Mouse (Mus musculus) embryo, embryonic 10 days (tissue): ENCODE data around the gene Sgo1.

Experiments
- DNase-seq: peaks from one replicate; pipeline ENCODE4 v3.0.0-alpha.2; 2015; ENCODE audit warnings: low spot score

The Sgo1 gene

DNA sequence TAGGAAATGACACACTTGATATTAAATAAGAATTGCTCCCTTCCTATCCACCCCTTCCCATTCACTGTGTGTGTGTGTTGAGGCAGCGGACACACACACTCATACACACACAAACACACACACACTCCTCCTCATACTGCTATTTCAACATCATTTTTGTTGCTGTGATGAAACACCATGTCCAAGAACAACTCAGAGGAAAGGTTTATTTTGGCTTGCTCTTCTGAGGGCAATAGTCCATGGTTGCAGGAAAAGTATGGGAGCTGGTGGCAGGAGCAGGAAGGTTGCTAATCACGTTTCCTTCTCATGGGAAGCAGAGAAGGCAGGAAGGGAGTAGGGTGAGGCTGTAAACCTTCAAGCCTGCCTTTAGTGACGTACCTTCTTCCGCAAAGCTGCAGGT lies 45.8 kb downstream of the Sgo1 start:
- no peak for DNase-seq

DNA sequence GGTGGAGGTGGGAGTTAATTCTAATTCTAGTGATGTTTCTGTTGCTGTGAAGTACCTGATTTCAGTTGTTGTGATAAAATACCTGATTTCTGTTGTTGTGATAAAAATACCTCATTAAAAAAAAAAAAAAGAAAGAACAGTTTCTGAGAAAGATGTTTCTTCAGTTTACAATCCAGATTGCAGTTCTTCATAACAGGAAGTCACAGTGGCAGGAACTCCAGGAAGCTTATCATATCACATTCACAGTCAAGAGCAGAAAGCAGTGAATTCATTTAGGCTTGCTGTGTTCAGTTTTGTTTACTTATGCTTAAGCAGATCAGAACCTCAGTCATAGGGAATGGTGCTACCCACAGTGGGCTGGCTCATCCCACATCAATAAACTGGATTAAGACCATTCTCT lies 57.8 kb downstream of the Sgo1 start:
- no peak for DNase-seq

DNA sequence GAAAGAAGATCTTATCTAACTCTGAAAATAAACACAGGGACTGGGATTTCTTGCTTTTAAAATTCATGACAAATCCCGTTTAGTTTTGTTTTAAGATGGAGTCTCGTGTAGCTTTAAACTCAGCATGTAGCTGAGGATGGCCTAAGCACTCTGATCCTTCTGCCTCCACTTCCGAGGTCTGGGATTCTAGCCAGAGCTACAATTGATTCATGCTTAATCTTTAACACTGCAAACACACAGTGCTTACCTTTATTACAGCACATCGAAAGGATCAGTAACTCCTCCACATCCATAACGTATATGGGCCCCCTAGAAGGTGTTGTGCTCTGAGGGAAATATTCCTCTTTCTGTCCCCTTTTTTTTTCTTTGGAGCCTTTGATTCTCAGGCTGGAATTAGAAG lies 61.0 kb downstream of the Sgo1 start:
- no peak for DNase-seq

DNA sequence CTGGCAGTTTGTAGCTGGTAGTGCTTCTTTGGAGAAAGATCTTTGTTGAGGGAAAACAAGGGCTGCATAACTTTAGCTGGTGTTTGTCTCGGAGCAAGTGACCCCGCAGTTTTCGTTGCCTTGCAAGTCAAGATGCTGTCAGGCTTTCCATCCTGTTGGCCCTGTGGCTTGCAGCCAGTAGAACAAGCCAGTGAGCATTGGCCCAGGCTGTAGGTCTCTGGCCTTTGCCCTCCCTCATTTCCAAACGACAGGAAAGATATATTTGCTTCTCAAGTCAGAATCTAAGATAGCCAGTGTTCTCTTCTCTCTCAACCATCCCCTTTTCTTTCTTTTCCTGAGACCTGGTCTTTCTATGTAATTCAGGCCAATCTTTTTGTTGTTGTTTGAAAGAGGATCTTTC lies 61.6 kb downstream of the Sgo1 start:
- DNase-seq, result no peak

DNA sequence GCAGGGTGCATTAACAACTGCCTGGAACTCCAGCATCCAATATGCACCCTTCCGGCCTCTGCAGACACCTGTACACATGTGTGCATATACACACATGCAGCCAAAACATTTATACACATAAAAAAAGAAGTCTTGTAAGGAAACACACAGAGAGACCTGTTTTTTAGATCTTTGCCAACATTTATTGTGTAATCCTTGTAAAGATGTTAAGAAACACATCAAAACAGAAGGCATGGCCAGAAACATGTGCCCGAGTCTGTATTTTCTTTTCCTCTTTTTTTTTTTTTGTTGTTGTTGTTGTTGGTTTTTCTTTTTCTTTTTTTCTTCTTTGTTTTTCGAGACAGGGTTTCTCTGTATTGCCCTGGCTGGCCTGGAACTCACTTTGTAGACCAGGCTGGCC lies 63.0 kb downstream of the Sgo1 start:
- DNase-seq, result no peak
